Mouse (Mus musculus) liver, embryonic 13.5 days (tissue): Measurements from ENCODE around the gene Gm13030. TPM values are rescaled to one million over a fixed set of nuclear protein-coding genes. Genes with fewer than 3 reads are reported as not detected.

Source experiments
- ATAC-seq: fragments of 200-750 bp; cut with Nextera tagmentation; 2 replicates; pipeline ENCODE4 v1.8.0; 2017; ENCODE audit warnings: low read depth, mild to moderate bottlenecking, moderate number of reproducible peaks, moderate library complexity
- DNase-seq: peaks from one replicate; pipeline ENCODE4 v3.0.0; 2022
- H3K27ac ChIP-seq: fragments of 300-500 bp; sonication (generic); 2 replicates; pipeline ENCODE4 v1.5.1; 2015; ENCODE audit warnings: moderate library complexity, mild to moderate bottlenecking, inconsistent platforms
- H3K27me3 ChIP-seq: fragments of 300-500 bp; sonication (generic); 2 replicates; pipeline ENCODE4 v1.6.1; 2015; ENCODE audit warnings: mild to moderate bottlenecking, inconsistent platforms
- H3K36me3 ChIP-seq: fragments of 300-500 bp; sonication (generic); 2 replicates; pipeline ENCODE4 v1.6.1; 2015; ENCODE audit warnings: mild to moderate bottlenecking, inconsistent platforms
- H3K4me1 ChIP-seq: fragments of 300-500 bp; sonication (generic); replicated peaks from 2 replicates; pipeline ENCODE4 v1.6.1; 2015; ENCODE audit warnings: inconsistent platforms
- H3K4me2 ChIP-seq: fragments of 300-500 bp; sonication (generic); 2 replicates; pipeline ENCODE4 v1.6.1; 2015; ENCODE audit warnings: inconsistent platforms, mild to moderate bottlenecking, moderate library complexity
- H3K4me3 ChIP-seq: fragments of 300-500 bp; sonication (generic); replicated peaks from 2 replicates; pipeline ENCODE4 v1.5.1; 2015; ENCODE audit warnings: mild to moderate bottlenecking, inconsistent platforms
- H3K9ac ChIP-seq: fragments of 300-500 bp; sonication (generic); 2 replicates; pipeline ENCODE4 v1.6.1; 2015; ENCODE audit warnings: mild to moderate bottlenecking, inconsistent platforms
- H3K9me3 ChIP-seq: fragments of 300-500 bp; sonication (generic); replicated peaks from 2 replicates; pipeline ENCODE4 v1.6.1; 2016; ENCODE audit warnings: inconsistent platforms
- WGBS: fragments of 180-500 bp; shearing (Covaris S2); methylation state at CpG from one replicate; pipeline ENCODE4 v1.1.7; 2015; ENCODE audit not compliant: insufficient replicate concordance; 5-methylcytosine and 5-hydroxymethylcytosine counted together
- polyA plus RNA-seq: library from polyadenylated mRNA; unstranded; fragments of >200 nt; fragmentation: Nextera tagmentation; extraction: Ambion mirVana; gene quantifications from 2 replicates; pipeline ENCODE4 v1.2.1, GENCODE M21; 2015

Gene Gm13030
- polyA plus RNA-seq, 1 experiment from 2014 or later, result not detected

DNA sequence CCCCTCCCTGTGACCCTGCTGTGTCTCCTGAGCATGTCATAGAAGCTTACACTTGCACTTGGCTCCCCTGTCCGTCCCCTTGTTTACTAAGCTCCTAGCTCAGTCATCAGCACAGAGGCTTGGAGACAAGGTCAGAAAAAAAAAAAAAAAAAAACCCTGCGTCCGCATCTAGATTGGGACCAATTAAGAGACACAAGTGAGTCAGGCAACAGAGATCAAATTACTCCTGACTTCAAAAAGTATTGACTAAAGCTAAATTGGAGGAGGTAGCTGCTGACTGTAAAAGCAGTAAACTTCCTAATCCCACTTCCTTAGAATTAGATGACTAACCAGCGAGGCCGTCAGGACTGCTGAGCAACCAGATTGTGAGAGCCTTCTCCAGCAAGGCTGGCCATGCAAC is 8.7 kb downstream of the Gm13030 start:
- Histone ChIP-seq H3K27ac (no peak overlapping the region), H3K36me3 (no peaks in the 10 kb centered on the region), H3K27me3 (peaks cover 12% of the 10 kb centered on the region; the same call in 1 of the 2 replicates), H3K4me3 (no peak overlapping the region), H3K4me2 (no peak overlapping the region), H3K9me3 (no peaks in the 10 kb centered on the region), H3K4me1 (no peaks in the 10 kb centered on the region), H3K9ac (no peak overlapping the region)
- 34% methylated on average over 5 of the region's 5 CpGs for WGBS
- no peak for DNase-seq
- ATAC-seq, result no peak

DNA sequence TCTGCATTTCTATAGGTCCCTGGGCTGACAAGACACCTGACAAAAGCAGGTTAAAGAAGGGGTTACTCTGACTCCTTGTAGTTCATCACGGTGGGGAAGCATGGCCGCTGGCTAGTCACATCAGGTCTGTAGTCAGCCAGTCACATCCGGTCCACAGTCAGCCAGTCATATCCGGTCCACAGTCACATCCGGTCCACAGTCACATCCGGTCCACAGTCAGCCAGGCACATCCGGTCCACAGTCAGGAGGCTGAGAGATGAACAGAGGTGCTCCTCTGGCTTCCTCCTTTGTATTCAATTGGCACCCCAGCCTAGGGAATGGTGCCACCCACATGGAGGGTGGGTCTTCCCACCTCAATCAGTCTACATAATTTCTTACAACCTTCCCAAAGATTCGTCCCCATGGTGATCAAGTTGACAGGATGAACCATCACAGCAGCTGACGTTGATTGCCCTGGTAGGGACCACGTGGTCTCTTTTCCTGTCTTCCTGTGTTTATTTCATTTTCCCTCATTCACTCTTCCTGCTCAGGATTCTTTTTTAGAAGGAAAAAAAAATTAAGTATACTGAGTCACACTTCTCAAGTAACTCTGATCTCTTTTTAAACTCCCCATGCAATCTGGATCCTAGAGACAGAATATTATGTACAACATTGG is 10.3 kb downstream of the Gm13030 start, which contains the start of gene Pla2g5:
Gene Pla2g5 (minus strand): TSS at position 139 of the 655 bp plus-strand sequence.
- no peaks in the 10 kb centered on the region for H3K9me3 ChIP-seq
- DNase-seq (no peak), ATAC-seq (no peak)
- no peaks in the 10 kb centered on the region for H3K4me1 ChIP-seq
- 41% methylated on average over 10 of the region's 10 CpGs for WGBS
- no peaks in the 10 kb centered on the region for H3K36me3 ChIP-seq
- no peak within 1 kb of the TSS for H3K4me3 ChIP-seq
- H3K27ac ChIP-seq, result no peak within 1 kb of the TSS
- no peak within 1 kb of the TSS for H3K9ac ChIP-seq
- peaks cover 14% of the 10 kb centered on the region; the same call in 1 of the 2 replicates for H3K27me3 ChIP-seq
- no peak within 1 kb of the TSS for H3K4me2 ChIP-seq

DNA sequence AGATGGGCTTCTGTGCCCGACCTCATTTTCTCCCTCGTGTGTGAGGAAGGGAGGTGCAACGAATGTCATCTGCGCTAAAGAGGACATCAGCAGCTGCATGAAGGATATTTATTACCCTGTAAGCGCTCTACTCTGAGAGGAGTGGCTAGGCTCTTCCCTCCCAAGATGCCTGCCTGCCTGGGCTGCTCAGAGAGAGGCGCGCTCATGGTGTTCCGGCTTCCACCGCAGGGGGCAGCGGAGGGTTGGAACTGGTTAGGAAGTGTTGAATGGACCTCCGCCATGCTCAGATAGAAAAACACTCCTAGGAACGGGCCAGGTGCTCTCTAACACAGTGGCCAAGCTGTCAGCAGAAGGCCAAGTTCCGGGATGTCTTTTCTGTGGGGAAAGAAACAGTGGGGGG is 14.0 kb downstream of the Gm13030 start:
- no peaks in the 10 kb centered on the region for H3K36me3 ChIP-seq
- peak overlapping the region; percentile 5; the same call in 1 of the 2 replicates for H3K4me2 ChIP-seq
- no peak overlapping the region for H3K4me3 ChIP-seq
- WGBS, result 7% methylated on average over 13 of the region's 13 CpGs
- no peak overlapping the region for H3K9ac ChIP-seq
- no peaks in the 10 kb centered on the region for H3K4me1 ChIP-seq
- H3K9me3 ChIP-seq, result no peaks in the 10 kb centered on the region
- DNase-seq (peak; percentile 41), ATAC-seq (no peak)
- no peak overlapping the region for H3K27ac ChIP-seq
- H3K27me3 ChIP-seq, result peaks cover 14% of the 10 kb centered on the region

DNA sequence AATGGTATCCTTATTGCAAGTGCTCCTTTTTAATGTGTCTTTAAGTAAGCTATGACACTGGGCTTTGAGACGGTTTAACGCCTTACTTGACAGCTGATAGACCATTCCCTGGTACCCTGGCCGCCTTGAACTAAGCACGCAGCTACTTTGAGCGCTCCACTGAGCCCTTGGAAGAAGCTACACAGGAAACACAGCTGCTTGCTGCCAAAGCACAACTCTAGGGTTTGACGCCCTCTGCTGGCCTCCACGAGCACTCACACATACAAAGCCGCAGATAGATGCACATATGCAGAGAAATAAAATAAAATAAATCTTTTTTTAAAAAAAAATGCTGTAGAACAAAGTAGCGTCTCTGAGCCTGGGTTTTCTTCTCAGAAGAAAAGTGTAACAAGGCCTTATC is 14.5 kb downstream of the Gm13030 start:
- WGBS, result 19% methylated on average over 9 of the region's 9 CpGs
- Histone ChIP-seq H3K9me3 (no peaks in the 10 kb centered on the region), H3K4me3 (no peak overlapping the region), H3K36me3 (no peaks in the 10 kb centered on the region), H3K9ac (no peak overlapping the region), H3K27ac (no peak overlapping the region), H3K27me3 (peaks cover 12% of the 10 kb centered on the region), H3K4me2 (0 out of 2 replicates have a peak overlapping the region, but pooled peaks have one; percentile 5), H3K4me1 (no peaks in the 10 kb centered on the region)
- no peak for DNase-seq
- ATAC-seq, result no peak

DNA sequence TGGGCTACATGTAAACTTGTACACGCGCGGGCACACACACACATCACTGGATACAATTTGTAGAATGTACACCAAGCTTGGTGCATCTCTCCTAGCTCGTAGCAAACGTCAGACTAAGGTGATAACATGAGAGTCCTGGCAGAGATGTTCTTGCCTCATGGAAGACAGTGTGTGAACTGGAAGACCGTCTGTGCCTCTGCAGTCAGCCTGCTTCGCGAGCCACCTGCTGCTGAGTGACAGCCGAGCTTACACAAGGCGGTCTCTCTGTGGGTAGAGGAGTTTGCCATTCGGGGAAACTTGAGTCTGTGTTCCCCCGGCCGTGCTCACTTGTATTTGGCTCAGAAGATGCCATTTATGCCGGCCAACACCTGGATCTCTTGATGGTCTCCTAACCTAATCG is 15.3 kb downstream of the Gm13030 start:
- Histone ChIP-seq H3K9ac (no peak overlapping the region), H3K4me2 (no peak overlapping the region), H3K27me3 (peaks cover 12% of the 10 kb centered on the region), H3K9me3 (no peaks in the 10 kb centered on the region), H3K4me1 (no peaks in the 10 kb centered on the region), H3K4me3 (no peak overlapping the region), H3K27ac (no peak overlapping the region), H3K36me3 (no peaks in the 10 kb centered on the region)
- DNase-seq (no peak), ATAC-seq (no peak)
- WGBS, result 49% methylated on average over 15 of the region's 15 CpGs

DNA sequence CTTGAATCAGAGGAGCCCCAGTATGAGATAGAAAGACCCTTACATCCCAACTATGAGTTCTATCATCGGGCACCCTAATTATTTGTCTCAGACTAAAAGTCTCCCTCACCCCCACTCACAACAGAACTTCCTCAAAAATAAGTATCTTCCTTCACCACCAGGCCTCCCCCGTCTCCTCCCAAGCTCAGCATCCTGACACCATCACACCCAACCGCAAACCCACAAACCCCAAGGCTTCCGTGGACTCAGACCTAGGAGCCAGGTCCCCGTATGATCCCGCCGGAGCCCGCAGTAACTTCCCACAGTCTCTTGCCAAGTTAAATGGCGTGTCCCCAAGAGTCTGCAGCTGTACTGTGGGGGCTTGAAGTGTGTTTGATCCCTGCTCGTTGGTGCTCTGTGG is 16.2 kb downstream of the Gm13030 start:
- Histone ChIP-seq H3K4me2 (no peak overlapping the region), H3K27ac (no peak overlapping the region), H3K9ac (no peak overlapping the region), H3K27me3 (peaks cover 12% of the 10 kb centered on the region), H3K36me3 (no peaks in the 10 kb centered on the region), H3K9me3 (no peaks in the 10 kb centered on the region), H3K4me1 (no peaks in the 10 kb centered on the region), H3K4me3 (no peak overlapping the region)
- 25% methylated on average over 10 of the region's 10 CpGs for WGBS
- DNase-seq, result no peak
- ATAC-seq, result no peak

DNA sequence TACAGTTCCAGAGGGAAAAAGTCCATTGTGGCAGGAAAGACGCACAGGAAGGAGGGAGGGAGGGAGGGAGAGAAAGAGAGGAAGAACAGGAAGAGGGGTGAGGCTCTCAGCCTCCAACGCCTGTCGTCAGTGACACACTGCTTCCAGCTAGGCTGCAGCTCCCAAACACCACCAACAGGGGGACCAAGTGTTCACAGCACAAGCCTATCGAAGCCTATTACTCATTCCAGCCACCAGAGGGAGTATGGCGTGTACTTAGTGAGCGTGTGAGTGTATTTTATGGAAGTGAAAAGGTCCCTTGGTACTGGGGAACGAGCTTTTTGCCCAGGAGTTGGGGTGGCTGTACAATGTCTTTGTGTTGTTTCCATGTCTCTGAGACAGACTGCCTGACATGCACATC is 17.3 kb downstream of the Gm13030 start:
- DNase-seq (peak; percentile 43), ATAC-seq (no peak)
- no peaks in the 10 kb centered on the region for H3K4me1 ChIP-seq
- peaks cover 12% of the 10 kb centered on the region for H3K27me3 ChIP-seq
- WGBS, result 11% methylated on average over 7 of the region's 7 CpGs
- no peaks in the 10 kb centered on the region for H3K9me3 ChIP-seq
- H3K4me2 ChIP-seq, result no peak overlapping the region
- H3K36me3 ChIP-seq, result no peaks in the 10 kb centered on the region
- H3K9ac ChIP-seq, result no peak overlapping the region
- H3K27ac ChIP-seq, result no peak overlapping the region
- no peak overlapping the region for H3K4me3 ChIP-seq

DNA sequence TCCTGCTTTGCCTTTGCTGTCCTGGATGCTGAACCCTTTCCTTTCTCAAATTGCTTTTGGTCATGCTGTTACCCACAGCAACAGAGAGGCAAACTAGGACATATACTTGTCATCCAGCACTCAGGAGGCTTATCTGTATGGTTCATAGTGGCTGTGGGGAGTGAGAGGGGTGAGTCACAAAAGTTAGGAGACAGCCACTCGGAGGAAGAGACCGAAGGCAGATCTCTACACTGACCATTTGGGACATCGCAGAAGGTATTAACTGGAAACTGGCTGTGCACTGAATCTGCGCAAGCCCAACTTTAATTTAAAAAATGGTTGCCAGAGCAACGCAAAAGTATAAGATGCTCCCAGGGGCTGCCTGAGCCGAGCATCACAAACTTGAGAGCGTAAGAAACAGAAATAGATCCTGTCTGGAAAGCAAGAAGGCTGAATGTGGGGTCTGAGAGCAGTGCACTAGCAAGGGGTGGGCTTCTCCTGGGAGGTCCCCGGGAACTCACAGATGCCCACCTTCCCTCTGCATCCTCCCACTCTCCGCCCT is 18.6 kb downstream of the Gm13030 start:
- Histone ChIP-seq H3K4me2 (no peak overlapping the region), H3K27me3 (peaks cover 9% of the 10 kb centered on the region), H3K27ac (no peak overlapping the region), H3K4me1 (no peaks in the 10 kb centered on the region), H3K36me3 (no peaks in the 10 kb centered on the region), H3K9ac (no peak overlapping the region), H3K9me3 (no peaks in the 10 kb centered on the region), H3K4me3 (no peak overlapping the region)
- WGBS, result 69% methylated on average over 9 of the region's 9 CpGs
- no peak for ATAC-seq
- no peak for DNase-seq

DNA sequence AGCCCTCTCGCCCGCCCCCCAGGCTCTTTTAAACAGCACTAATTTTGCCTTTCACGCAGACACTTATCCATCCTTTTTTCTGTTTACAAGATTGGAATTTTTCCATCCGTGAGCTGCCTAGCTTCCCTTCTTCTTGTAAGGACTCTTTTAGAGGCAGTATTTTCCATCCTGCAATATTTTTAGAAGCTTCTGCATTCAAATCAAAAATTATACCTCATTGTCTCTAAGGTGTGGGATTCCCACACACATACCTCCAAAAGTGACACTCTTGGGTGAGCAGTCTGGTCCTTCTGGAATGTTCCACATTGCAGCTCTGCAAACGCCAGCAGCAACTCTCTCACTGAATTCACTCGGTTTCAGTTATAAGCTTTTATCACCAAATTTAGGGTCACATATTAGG is 20.8 kb downstream of the Gm13030 start:
- no peaks in the 10 kb centered on the region for H3K9me3 ChIP-seq
- no peak for ATAC-seq
- WGBS, result 60% methylated on average over 6 of the region's 6 CpGs
- no peak overlapping the region for H3K9ac ChIP-seq
- H3K4me2 ChIP-seq, result no peak overlapping the region
- H3K4me3 ChIP-seq, result no peak overlapping the region
- H3K36me3 ChIP-seq, result no peaks in the 10 kb centered on the region
- no peak overlapping the region for H3K27ac ChIP-seq
- DNase-seq, result no peak
- H3K4me1 ChIP-seq, result no peaks in the 10 kb centered on the region
- peaks cover 12% of the 10 kb centered on the region for H3K27me3 ChIP-seq

DNA sequence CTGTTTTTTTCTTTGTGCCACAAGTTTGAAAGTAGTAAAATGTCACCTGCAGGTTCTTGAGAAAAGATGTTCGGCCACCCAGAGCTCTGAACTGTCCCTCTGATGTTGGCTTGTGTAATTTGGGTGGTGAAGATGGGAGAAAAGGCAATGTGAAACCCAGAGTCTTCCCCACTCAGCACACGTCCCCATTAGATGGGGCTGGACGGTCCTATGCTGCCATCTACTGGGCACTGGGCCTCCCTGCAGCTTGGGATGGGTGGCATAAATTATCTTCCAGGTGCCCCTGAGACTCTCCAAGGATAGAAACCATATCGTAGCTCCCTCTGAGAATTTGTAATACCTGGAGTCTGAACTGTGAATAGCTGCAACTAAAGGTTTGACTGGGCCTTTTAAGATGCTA is 22.3 kb downstream of the Gm13030 start:
- no peak overlapping the region for H3K9ac ChIP-seq
- H3K9me3 ChIP-seq, result no peaks in the 10 kb centered on the region
- no peak overlapping the region for H3K27ac ChIP-seq
- 2% methylated on average over 4 of the region's 4 CpGs for WGBS
- no peak overlapping the region for H3K4me2 ChIP-seq
- H3K27me3 ChIP-seq, result peaks cover 12% of the 10 kb centered on the region
- DNase-seq (peak; percentile 15), ATAC-seq (no peak)
- no peaks in the 10 kb centered on the region for H3K36me3 ChIP-seq
- H3K4me1 ChIP-seq, result no peaks in the 10 kb centered on the region
- H3K4me3 ChIP-seq, result no peak overlapping the region

DNA sequence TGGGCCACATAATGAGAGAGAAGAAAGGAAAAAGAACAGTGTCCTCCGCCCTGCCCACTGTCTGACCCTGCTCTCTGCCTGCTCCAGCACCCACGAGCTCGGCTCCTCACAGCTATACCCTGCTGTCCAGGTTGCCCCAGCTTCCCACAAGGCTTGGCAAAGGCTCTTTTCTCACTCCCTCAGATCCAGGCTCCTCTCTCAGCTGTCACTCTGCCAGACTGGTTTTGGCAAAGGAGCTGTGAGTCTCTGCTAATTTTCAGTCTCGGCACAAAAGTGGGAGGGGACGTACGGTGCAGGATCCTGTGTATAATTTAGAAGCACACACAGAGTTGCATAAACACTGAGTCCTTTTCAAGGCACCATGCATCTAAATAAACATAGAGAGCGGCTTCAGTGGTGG is 32.4 kb downstream of the Gm13030 start:
- Histone ChIP-seq H3K4me2 (no peak overlapping the region), H3K4me1 (no peaks in the 10 kb centered on the region), H3K9ac (no peak overlapping the region), H3K27ac (no peak overlapping the region), H3K4me3 (no peak overlapping the region), H3K36me3 (no peaks in the 10 kb centered on the region), H3K27me3 (no peaks in the 10 kb centered on the region), H3K9me3 (peaks cover 13% of the 10 kb centered on the region; the same call in 1 of the 2 replicates)
- DNase-seq (no peak), ATAC-seq (no peak)
- 78% methylated on average over 7 of the region's 7 CpGs for WGBS

DNA sequence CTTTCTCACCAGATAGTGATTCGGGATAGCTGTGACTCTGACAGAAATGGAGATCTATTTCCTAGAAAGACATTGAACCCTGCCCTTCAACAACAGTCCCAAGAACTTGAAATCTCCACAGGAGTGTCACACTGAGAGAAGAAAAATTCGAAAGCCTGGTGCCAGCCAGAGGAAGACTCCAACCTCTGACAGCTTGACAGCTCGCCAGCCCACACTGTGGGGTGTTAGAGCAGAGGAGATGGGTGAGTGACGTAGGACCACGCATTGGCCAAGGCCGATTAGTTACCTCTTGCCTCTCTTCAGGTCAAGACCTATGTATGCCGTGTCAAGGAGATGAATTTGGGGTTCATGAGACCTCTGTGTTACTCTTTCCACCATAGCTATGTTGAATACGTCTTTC is 33.0 kb downstream of the Gm13030 start:
- Histone ChIP-seq H3K27me3 (no peaks in the 10 kb centered on the region), H3K9ac (no peak overlapping the region), H3K36me3 (no peaks in the 10 kb centered on the region), H3K4me1 (no peaks in the 10 kb centered on the region), H3K4me3 (no peak overlapping the region), H3K4me2 (no peak overlapping the region), H3K9me3 (peaks cover 13% of the 10 kb centered on the region; the same call in 1 of the 2 replicates), H3K27ac (no peak overlapping the region)
- DNase-seq (no peak), ATAC-seq (no peak)
- WGBS, result 61% methylated on average over 8 of the region's 8 CpGs
